Mouse (Mus musculus): ENCODE data around the gene Gdf2. TPM values are rescaled to one million over a fixed set of nuclear protein-coding genes. Genes with fewer than 3 reads are reported as not detected.

Gdf2 gene
- not detected in 2 replicates for polyA plus RNA-seq (2014; fragmentation: Nextera tagmentation; extraction: Ambion mirVana)

- Histone ChIP-seq H3K27me3 (ENCODE audit: control insufficient read depth, insufficient read depth, low read length) (no peaks in the 10 kb centered on the region), H3K4me2 (no peak within 1 kb of the TSS), H3K4me1 (ENCODE audit: control insufficient read depth, insufficient read depth, low read length) (no peaks in the 10 kb centered on the region), H3K36me3 (ENCODE audit: control insufficient read depth, insufficient read depth, low read length) (no peaks in the 10 kb centered on the region), H3K9ac (ENCODE audit: low read length) (no peak within 1 kb of the TSS), H3K27ac (ENCODE audit: low read depth, low read length) (no peak within 1 kb of the TSS), H3K9me3 (ENCODE audit: control insufficient read depth, low read length) (no peaks in the 10 kb centered on the region), H3K4me3 (ENCODE audit: low read depth, low read length) (no peak within 1 kb of the TSS)
- DNase-seq (ENCODE audit: low spot score, missing footprints), result no peak
- WGBS, result 85% methylated on average over 8 of the region's 8 CpGs
- no peak for ATAC-seq (ENCODE audit: low FRiP score)
Measured at GRCm38 (mm10) chr14:33940739-33941138, at the start of gene Gdf2. Gdf2 (plus strand) TSS chr14:33941039.

GRCm38 (mm10) chr14:33891507-33891906, 49.3 kb upstream of the Gdf2 start:
- no peak overlapping the region for H3K9ac ChIP-seq (ENCODE audit: low read length)
- 73% methylated on average over 3 of the region's 3 CpGs for WGBS
- H3K4me3 ChIP-seq (ENCODE audit: low read depth, low read length), result no peak overlapping the region
- H3K27ac ChIP-seq (ENCODE audit: low read depth, low read length), result no peak overlapping the region
- no peaks in the 10 kb centered on the region for H3K27me3 ChIP-seq (ENCODE audit: control insufficient read depth, insufficient read depth, low read length)
- H3K36me3 ChIP-seq (ENCODE audit: control insufficient read depth, insufficient read depth, low read length), result no peaks in the 10 kb centered on the region
- no peaks in the 10 kb centered on the region for H3K4me1 ChIP-seq (ENCODE audit: control insufficient read depth, insufficient read depth, low read length)
- DNase-seq (ENCODE audit: low spot score, missing footprints), result no peak
- no peaks in the 10 kb centered on the region for H3K9me3 ChIP-seq (ENCODE audit: control insufficient read depth, low read length)
- H3K4me2 ChIP-seq, result no peak overlapping the region
- ATAC-seq (ENCODE audit: low FRiP score), result no peak

GRCm38 (mm10) chr14:33895777-33896176, 45.1 kb upstream of the Gdf2 start:
- no peak overlapping the region for H3K9ac ChIP-seq (ENCODE audit: low read length)
- ATAC-seq (ENCODE audit: low FRiP score) (no peak), DNase-seq (ENCODE audit: low spot score, missing footprints) (no peak)
- H3K9me3 ChIP-seq (ENCODE audit: control insufficient read depth, low read length), result no peaks in the 10 kb centered on the region
- no peaks in the 10 kb centered on the region for H3K27me3 ChIP-seq (ENCODE audit: control insufficient read depth, insufficient read depth, low read length)
- H3K4me2 ChIP-seq, result no peak overlapping the region
- H3K27ac ChIP-seq (ENCODE audit: low read depth, low read length), result no peak overlapping the region
- H3K4me1 ChIP-seq (ENCODE audit: control insufficient read depth, insufficient read depth, low read length), result peaks cover 3% of the 10 kb centered on the region; the same call in 1 of the 2 replicates
- H3K36me3 ChIP-seq (ENCODE audit: control insufficient read depth, insufficient read depth, low read length), result no peaks in the 10 kb centered on the region
- 77% methylated on average over 5 of the region's 5 CpGs for WGBS
- H3K4me3 ChIP-seq (ENCODE audit: low read depth, low read length), result no peak overlapping the region

- Histone ChIP-seq H3K36me3 (ENCODE audit: control insufficient read depth, insufficient read depth, low read length) (no peaks in the 10 kb centered on the region), H3K4me1 (ENCODE audit: control insufficient read depth, insufficient read depth, low read length) (peaks cover 3% of the 10 kb centered on the region; the same call in 1 of the 2 replicates), H3K4me3 (ENCODE audit: low read depth, low read length) (no peak overlapping the region), H3K27ac (ENCODE audit: low read depth, low read length) (no peak overlapping the region), H3K27me3 (ENCODE audit: control insufficient read depth, insufficient read depth, low read length) (no peaks in the 10 kb centered on the region), H3K9ac (ENCODE audit: low read length) (no peak overlapping the region), H3K4me2 (no peak overlapping the region), H3K9me3 (ENCODE audit: control insufficient read depth, low read length) (no peaks in the 10 kb centered on the region)
- ATAC-seq (ENCODE audit: low FRiP score), result no peak
- DNase-seq (ENCODE audit: low spot score, missing footprints), result peak; percentile 90
- 36% methylated on average over 9 of the region's 9 CpGs for WGBS
Measured at GRCm38 (mm10) chr14:33896628-33897300, 44.1 kb upstream of the Gdf2 start.

- H3K36me3 ChIP-seq (ENCODE audit: control insufficient read depth, insufficient read depth, low read length), result no peaks in the 10 kb centered on the region
- DNase-seq (ENCODE audit: low spot score, missing footprints) (no peak), ATAC-seq (ENCODE audit: low FRiP score) (no peak)
- no peaks in the 10 kb centered on the region for H3K9me3 ChIP-seq (ENCODE audit: control insufficient read depth, low read length)
- H3K4me2 ChIP-seq, result no peak overlapping the region
- no peak overlapping the region for H3K27ac ChIP-seq (ENCODE audit: low read depth, low read length)
- H3K4me1 ChIP-seq (ENCODE audit: control insufficient read depth, insufficient read depth, low read length), result no peaks in the 10 kb centered on the region
- WGBS, result 88% methylated on average over 4 of the region's 4 CpGs
- no peaks in the 10 kb centered on the region for H3K27me3 ChIP-seq (ENCODE audit: control insufficient read depth, insufficient read depth, low read length)
- H3K9ac ChIP-seq (ENCODE audit: low read length), result no peak overlapping the region
- H3K4me3 ChIP-seq (ENCODE audit: low read depth, low read length), result no peak overlapping the region
Measured at GRCm38 (mm10) chr14:33902783-33903182, 38.1 kb upstream of the Gdf2 start.

GRCm38 (mm10) chr14:33903199-33903598, 37.6 kb upstream of the Gdf2 start:
- DNase-seq (ENCODE audit: low spot score, missing footprints) (no peak), ATAC-seq (ENCODE audit: low FRiP score) (no peak)
- no peaks in the 10 kb centered on the region for H3K4me1 ChIP-seq (ENCODE audit: control insufficient read depth, insufficient read depth, low read length)
- H3K4me2 ChIP-seq, result no peak overlapping the region
- no peak overlapping the region for H3K27ac ChIP-seq (ENCODE audit: low read depth, low read length)
- WGBS, result 80% methylated on average over 1 of the region's 1 CpGs
- H3K36me3 ChIP-seq (ENCODE audit: control insufficient read depth, insufficient read depth, low read length), result no peaks in the 10 kb centered on the region
- H3K9me3 ChIP-seq (ENCODE audit: control insufficient read depth, low read length), result no peaks in the 10 kb centered on the region
- H3K27me3 ChIP-seq (ENCODE audit: control insufficient read depth, insufficient read depth, low read length), result no peaks in the 10 kb centered on the region
- H3K4me3 ChIP-seq (ENCODE audit: low read depth, low read length), result no peak overlapping the region
- no peak overlapping the region for H3K9ac ChIP-seq (ENCODE audit: low read length)

- no peak overlapping the region for H3K9ac ChIP-seq (ENCODE audit: low read length)
- no peaks in the 10 kb centered on the region for H3K9me3 ChIP-seq (ENCODE audit: control insufficient read depth, low read length)
- no peak for ATAC-seq (ENCODE audit: low FRiP score)
- no peak for DNase-seq (ENCODE audit: low spot score, missing footprints)
- H3K27me3 ChIP-seq (ENCODE audit: control insufficient read depth, insufficient read depth, low read length), result no peaks in the 10 kb centered on the region
- H3K4me3 ChIP-seq (ENCODE audit: low read depth, low read length), result no peak overlapping the region
- H3K4me1 ChIP-seq (ENCODE audit: control insufficient read depth, insufficient read depth, low read length), result no peaks in the 10 kb centered on the region
- H3K36me3 ChIP-seq (ENCODE audit: control insufficient read depth, insufficient read depth, low read length), result no peaks in the 10 kb centered on the region
- no peak overlapping the region for H3K27ac ChIP-seq (ENCODE audit: low read depth, low read length)
- H3K4me2 ChIP-seq, result no peak overlapping the region
Measured at GRCm38 (mm10) chr14:33904851-33905250, 36.0 kb upstream of the Gdf2 start.

- Histone ChIP-seq H3K9me3 (ENCODE audit: control insufficient read depth, low read length) (no peaks in the 10 kb centered on the region), H3K36me3 (ENCODE audit: control insufficient read depth, insufficient read depth, low read length) (no peaks in the 10 kb centered on the region), H3K4me1 (ENCODE audit: control insufficient read depth, insufficient read depth, low read length) (no peaks in the 10 kb centered on the region), H3K27me3 (ENCODE audit: control insufficient read depth, insufficient read depth, low read length) (peaks cover 3% of the 10 kb centered on the region; the same call in 1 of the 2 replicates), H3K27ac (ENCODE audit: low read depth, low read length) (no peak overlapping the region), H3K9ac (ENCODE audit: low read length) (no peak overlapping the region), H3K4me2 (no peak overlapping the region), H3K4me3 (ENCODE audit: low read depth, low read length) (no peak overlapping the region)
- ATAC-seq (ENCODE audit: low FRiP score) (no peak), DNase-seq (ENCODE audit: low spot score, missing footprints) (peak; percentile 89)
- 27% methylated on average over 3 of the region's 3 CpGs for WGBS
Measured at GRCm38 (mm10) chr14:33913727-33914126, 27.1 kb upstream of the Gdf2 start.

- WGBS, result 91% methylated on average over 9 of the region's 9 CpGs
- Histone ChIP-seq H3K9ac (ENCODE audit: low read length) (no peak overlapping the region), H3K4me1 (ENCODE audit: control insufficient read depth, insufficient read depth, low read length) (no peaks in the 10 kb centered on the region), H3K4me3 (ENCODE audit: low read depth, low read length) (no peak overlapping the region), H3K27ac (ENCODE audit: low read depth, low read length) (no peak overlapping the region), H3K36me3 (ENCODE audit: control insufficient read depth, insufficient read depth, low read length) (no peaks in the 10 kb centered on the region), H3K9me3 (ENCODE audit: control insufficient read depth, low read length) (no peaks in the 10 kb centered on the region), H3K27me3 (ENCODE audit: control insufficient read depth, insufficient read depth, low read length) (peaks cover 3% of the 10 kb centered on the region; the same call in 1 of the 2 replicates), H3K4me2 (no peak overlapping the region)
- no peak for DNase-seq (ENCODE audit: low spot score, missing footprints)
- no peak for ATAC-seq (ENCODE audit: low FRiP score)
Measured at GRCm38 (mm10) chr14:33914206-33914605, 26.6 kb upstream of the Gdf2 start.
